Mouse (Mus musculus): ENCODE measurements around the gene Ank.

- TF ChIP-seq TAL1 (IDR thresholded peaks at IDR 0.05; ENCODE audit: low read length) (no peak), GATA1 (IDR thresholded peaks at IDR 0.05; ENCODE audit: low read length) (no peak)
Measured at GRCm38 (mm10) chr15:27596463-27597140, 130.1 kb downstream of the Ank start.

Measured in erythroblast, embryonic 14.5 days (primary cell).